Mouse (Mus musculus) spleen, adult 18-20 months (tissue): ENCODE data around the gene Ncf4.
"Not testable (repeated sequence)": the region's sequence is repeated elsewhere in the genome, so short reads cannot be mapped to it uniquely, and the experiment has no call there.

ENCODE experiments used
- DNase-seq, 2 experiments: peaks; one replicate each; pipeline ENCODE4 v3.0.0; 2022; ENCODE audit warnings: mixed read lengths in 2 of 2

Ncf4 gene

DNA sequence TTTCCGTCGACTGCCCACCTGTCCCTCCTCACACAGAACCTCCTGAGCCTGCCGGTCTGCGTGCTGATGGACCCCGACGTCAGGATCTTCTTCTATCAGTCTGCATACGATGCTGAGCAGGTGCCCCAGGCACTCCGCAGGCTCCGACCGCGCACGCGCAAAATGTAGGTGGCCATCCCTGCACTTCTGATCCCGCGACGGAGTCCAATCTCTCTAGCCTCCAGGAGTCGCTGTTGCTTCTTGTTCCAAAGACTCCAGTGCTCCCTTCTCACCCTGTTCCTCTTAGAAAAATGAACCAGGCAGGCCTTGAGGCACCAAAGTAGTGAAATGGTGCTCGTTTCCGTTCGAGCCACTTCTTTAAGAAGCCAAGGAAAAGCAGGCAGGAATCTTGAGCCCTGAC, 10.2 kb downstream of the Ncf4 start:
- no peak for DNase-seq

DNA sequence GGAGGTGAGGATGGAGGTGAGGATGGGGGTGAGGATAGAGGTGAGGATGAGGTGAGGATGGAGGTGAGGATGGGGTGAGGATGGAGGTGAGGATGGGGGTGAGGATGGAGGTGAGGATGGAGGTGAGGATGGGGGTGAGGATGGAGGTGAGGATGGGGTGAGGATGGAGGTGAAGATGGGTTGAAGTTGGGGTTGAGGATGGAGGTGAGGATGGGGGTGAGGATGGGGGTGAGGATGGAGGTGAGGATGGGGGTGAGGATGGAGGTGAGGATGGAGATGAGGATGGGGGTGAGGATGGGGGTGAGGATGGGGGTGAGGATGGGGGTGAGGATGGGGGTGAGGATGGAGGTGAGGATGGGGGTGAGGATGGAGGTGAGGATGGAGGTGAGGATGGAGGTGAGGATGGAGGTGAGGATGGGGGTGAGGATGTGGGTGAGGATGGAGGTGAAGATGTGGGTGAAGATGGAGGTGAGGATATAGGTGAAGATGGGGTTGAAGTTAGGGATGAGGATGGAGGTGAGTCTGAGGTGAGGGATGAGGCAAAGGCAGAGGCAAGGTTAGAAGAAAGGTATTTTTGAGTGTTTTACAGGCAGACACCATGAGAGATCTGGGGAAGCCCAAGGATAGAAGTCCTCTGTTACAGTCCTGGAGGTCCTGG, 12.1 kb downstream of the Ncf4 start:
- not testable (repeated sequence) for DNase-seq

DNA sequence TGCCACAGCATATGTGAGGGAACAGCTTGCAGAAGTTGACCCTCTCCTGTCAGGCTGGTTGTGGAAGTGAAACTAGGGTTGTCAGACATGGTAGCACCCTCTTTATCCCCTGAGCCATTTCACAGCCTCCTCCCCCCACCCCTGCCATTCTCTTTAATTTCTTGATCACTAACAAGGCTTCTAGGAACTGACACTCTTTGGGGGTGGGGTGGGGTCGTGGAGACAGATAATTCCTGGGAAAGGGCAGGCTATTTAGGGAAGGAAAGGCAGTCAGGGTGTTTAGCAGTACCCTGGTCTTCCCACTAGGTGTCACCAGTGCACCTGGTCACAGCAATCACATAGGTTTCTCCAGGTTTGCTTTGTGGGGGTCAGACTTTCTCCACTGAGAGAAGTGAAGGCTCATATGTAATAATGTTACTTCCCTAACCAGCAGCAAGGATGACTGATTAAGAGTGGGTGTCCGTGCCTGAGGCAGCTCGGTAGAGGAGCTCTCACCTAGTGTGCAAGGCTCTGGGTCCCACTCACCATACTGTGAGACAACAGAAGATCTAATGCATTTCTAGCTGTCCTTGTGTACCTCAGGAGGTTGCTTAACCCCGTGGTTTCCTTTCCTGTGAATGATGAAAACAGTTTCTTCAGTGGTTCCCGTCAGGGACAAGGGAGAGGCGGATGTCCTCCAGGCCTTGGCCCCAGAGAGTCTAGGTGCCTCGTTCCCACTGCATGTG, 12.9 kb downstream of the Ncf4 start:
- peak; percentile 40 to 59 for DNase-seq

DNA sequence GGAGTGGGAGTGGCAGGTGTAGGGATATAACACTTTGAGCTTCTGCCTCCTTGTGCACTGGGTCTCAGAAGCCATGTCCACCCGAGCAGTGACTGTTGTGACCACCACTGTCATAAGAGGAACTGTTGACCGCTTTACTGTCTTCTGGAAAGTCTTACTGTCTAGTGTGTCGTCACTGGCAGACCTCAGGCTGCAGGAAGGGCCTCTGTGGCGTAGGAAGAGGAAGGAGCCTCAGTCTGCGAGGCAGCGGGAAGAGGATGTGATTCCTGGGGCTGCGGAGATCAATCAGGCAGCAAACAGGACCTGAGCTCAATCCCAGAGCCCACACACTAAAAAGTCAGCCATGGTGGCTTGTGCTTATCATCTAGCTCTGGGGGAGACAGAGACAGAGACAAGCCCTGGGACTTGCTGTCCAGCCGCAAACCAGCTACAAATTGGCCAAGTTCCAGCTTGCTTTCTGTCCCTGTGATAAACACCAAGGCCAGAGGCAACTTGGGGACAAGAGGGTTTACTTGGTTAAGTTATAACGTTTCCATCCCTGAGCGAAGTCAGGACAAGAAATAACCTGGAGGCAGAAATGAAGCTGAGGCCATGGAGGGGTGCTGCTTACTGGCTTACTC, 13.8 kb downstream of the Ncf4 start:
- no peak for DNase-seq

DNA sequence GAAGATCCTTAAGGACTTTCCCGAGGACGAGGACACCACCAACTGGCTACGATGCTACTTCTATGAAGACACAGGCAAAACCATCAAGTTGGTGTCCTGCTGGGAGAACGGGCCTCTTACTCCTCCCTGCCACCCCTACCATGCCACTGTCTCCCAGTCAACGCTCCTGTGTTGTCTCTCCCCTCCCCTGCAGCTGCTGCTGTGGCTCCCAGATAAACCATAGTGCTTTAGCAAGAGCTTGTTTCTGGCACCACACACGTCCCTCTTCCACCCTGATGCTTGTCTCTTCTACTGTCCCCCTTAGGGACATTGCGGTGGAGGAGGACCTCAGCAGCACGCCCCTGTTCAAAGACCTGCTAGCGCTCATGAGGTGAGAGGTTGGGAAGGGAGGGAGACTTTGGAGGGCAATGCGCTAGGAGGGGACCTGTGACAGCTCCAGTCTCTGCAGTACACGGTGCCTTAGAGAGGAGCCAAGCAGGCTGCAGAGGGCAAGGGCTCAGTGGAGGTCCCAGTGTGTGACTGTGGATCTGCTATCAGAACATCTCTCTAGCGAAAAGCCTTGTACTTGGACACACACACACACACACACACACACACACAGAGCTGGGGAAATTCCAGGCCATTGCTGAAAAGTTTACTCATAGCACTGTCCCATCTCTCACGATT, 16.2 kb downstream of the Ncf4 start:
- no peak for DNase-seq

DNA sequence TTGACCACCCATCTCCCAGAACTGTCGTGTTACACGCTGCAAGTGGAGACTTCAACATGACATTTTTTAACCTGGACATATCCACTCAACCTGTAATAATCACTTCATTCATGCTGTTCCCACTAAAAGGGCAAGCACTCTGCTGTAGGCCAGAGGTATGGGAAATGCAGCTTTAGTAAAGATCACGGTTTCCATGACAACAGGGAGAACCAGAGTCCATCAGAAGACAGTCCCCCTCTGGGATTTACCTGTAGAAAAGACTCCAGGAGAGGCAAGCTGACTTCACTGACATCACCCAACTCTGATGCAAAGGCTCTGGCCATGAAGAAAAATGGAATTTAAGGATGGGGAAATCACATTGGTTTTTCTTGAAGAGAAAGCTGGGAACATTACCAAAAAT, 18.7 kb downstream of the Ncf4 start:
- no peak for DNase-seq

DNA sequence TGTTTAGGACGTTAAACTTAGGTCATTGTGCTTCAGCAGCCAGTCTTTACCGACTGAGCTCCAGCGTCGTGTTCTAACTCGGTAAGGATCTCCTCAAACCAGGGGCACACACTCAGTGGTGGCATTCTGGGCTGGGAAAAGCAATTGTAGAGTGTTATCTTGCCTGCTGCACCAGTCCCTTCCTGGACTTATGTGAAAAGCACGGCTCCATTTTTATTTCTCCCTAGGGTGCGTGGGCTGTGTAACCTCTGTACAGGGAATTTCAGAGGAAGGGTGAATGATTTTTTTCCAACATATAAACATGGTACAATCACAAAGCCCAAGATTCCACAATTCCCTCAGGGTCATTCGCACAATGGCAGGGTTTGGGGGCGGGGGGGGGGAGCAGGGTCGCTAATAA, 22.8 kb downstream of the Ncf4 start:
- DNase-seq: no peak

DNA sequence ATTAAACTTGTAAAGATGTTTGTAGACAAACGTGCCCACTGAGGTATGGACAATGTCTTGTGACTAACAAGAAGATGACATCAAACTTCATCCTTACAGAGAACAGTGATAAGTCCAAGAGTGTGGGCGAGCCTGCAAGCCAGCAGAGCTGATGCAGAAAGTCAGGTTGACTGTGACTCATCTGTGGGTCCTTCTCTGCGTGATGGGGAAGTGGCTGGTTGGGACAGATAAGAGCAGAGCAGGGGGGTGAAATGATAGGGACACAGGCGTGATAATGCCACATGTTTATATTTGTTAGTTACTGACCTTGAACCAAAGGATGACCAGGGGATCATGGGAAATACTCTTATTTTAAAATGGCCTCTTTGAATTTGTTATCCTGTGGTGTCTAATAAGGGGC, 23.3 kb downstream of the Ncf4 start:
- DNase-seq: no peak

DNA sequence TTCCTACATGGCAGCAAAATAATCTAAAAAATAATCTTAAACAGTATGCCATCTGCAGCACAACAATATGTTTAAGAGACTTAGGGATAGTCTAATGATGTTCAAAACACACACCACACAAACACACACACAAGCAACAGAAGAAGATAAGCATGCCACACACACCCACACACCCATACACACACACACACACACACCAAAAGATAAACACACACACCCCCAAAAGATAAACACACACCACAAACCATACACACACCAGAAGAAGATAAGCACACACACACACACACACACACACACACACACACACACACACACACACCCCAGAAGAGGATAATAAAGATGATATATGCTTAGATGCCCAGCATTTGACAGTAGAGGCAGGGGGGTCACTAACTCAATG, 26.6 kb downstream of the Ncf4 start:
- no peak for DNase-seq

DNA sequence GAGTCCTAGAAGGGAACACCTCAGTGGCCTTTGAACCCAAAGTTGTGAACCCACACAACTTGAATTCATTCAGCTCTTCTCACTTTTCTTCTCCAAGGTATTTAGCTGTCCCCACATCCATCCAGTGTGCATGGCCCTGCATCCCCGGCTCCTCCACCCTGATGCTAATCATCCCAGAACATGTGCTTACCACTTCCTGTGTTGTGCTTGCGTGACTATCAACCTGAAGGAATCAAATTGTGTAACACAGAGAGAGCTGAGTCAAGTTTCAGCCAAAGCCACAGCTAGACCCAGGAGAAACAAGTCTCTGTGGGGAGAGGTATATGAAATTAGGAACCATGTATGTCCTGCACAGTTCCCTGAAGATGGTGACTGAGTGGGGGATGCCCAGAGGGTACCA, 33.7 kb downstream of the Ncf4 start:
- no peak for DNase-seq

DNA sequence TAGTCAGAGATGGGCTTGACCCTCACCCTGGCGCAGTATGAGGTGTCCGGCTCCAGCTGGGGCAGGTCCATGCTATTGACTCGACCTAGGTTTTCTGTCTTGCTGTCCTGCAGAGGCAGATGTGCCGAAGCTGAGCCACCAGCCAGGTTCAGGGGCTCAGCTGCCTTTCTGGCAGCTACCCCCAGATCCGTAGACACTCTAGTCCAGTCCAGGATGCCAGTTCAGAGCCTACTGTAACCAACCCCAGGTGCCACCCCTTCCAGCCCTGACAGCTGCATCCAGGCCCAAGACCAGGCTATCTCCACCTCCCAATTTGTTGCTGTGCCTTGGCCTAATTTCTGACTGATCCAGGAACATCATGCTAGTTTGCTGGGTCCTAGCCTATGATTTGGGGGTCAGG, 43.3 kb downstream of the Ncf4 start:
- DNase-seq: no peak

DNA sequence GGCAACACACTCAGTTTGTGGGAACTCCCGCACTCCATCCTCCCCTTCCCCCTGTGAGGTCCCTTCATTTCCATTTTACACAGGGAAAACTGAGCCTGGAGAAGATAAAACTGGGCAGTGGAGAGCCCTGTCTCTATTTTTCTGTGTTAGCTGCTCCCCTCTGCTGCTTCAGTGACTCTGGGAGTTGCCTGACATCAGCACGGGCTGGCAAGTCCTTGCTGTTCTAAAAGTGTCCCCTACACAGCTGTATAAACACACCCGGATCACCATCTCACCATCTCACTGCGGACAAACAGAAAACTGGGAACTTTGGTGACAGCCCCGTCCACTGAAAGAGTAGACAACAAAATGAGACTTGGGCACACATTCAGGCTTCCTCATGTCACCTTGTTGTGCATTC, 45.2 kb downstream of the Ncf4 start:
- not testable (repeated sequence) for DNase-seq

DNA sequence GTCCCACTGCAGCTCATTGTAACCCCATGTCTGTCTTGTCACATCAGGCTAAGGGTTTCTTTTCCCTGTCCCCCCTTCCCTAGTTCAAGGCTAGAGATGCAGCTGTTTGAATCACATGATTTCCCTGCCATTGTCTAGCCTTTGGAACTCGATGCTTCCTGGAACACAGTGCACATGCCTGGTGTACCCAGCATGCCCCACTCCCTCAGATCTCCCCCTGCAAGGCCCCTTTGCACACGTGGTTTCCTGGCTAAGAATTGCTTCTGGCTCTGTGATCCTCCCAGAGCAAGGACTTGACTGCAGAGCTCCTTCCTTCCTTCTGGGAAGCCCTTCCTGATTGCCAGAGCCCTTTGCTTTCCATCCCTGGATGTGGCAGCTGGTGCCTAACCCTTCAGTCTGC, 48.6 kb downstream of the Ncf4 start:
- DNase-seq: not testable (repeated sequence)

DNA sequence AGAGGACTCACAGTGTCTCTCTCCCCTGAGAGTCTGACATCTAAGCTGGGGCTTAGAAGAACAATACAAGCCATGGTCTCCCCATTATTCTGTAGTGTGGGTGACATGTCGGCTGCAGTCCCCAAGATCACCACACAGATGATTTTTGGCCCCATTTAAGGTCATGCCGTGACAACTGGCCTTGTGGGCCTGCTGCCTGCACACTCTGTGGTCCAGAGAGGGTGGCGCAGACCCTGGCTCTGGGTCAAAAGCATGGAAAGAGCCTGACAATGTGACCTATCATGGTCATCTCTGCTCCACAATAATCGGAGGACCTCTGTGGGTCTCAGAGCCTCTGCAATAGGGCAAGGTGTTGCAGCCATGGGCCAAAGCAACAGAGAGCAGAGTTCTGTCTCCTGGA, 49.1 kb downstream of the Ncf4 start:
- no peak for DNase-seq

DNA sequence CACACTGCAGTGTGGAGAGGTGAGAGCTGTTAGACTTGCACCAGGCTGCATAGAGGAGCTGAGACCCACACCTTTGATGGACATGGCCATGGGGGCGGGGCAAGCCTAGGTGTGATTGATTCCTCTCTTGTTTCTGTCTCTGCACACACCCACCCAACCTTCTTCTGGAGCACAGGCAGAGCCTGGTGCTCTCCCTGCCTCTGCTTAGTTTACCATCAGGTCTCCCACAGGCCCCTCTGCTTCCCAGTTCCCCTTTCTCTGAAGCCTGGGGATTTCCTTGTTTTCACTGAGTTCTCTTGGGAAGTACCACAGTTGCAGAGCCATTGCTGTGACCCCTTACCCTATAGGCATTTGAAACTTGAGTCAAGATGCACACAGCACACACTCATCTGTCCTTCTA, 54.0 kb downstream of the Ncf4 start:
- DNase-seq: no peak

DNA sequence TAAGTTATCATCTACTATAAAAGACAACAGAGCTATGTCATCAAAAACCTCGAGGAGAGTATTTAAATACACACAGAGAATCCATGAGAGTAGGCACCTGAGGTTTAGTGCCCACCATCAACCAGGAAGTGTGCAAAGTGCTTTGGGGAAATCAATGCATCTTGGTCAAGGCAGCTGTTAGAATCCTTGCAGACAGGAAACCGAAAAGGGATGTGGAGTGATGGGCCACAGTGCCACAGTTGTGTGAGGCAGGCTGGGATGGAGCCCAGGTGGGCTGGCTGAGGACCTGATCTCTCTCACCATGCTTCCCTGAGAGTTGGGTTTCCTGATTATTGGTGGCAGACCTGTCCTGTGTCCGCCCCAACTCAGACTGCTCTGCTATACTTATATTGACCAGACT, 55.0 kb downstream of the Ncf4 start:
- no peak for DNase-seq

DNA sequence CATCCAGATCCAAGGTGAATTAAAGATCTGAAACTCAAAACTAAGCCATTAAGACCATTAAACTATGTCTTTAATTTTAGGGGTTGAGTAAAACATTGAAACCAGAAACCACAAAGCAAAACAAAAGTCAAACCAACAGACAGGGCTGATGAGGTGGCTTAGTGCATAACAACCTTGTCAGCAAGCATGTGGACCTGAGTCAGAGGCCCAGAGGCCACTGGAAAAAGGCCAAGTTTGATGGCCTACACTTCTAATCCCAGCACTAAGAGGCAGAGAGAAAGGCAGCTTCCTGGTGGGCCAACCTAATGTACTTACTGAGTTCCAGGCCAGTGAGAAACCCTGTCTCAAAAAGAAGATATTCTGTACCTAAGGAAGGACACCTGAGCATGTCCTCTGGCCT, 56.2 kb downstream of the Ncf4 start:
- no peak for DNase-seq

DNA sequence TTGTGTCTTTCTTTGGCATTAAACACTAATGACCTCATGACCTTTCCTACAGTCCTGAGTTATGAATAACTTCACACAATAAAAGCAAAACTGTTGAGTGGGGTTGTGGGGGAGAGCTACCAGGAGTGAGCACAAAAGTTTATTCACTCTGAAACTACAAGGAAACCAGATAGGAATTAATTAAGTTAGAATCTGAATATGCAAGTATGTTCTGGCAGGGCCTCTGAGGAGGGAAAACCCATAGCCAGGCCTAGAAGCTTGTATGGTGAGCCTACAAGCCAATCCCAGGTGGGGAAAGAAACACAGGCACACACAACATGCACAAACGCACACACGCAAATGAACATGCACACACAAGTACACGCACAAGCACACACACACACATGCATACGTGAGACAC, 58.1 kb downstream of the Ncf4 start:
- no peak for DNase-seq

DNA sequence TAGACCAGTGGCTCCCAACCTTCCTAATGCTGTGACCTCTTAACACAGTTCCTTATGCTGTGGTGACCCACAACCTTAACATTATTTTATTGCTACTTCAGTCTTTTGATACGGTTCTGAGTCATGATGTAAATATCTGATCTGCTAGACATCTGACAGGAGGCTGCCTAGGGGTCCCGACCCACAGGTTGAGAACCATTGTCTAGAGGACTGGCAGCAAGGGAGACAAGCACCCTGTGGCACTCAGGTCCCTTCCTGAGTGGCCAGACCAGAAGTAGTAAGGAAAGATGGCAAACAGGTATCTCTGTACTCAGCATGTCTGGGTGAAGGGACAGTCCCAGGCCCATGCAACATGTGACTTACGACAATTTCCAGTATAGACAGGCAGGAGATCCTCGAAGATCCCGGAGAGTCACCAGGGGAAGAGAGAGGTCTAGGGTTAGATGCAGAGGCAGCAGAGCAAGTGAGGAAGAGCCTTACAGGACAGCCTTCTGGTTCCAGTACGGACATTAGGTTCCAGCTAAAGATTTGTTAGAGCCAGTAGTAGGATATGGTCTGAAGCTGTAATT, 59.1 kb downstream of the Ncf4 start:
- DNase-seq: no peak

DNA sequence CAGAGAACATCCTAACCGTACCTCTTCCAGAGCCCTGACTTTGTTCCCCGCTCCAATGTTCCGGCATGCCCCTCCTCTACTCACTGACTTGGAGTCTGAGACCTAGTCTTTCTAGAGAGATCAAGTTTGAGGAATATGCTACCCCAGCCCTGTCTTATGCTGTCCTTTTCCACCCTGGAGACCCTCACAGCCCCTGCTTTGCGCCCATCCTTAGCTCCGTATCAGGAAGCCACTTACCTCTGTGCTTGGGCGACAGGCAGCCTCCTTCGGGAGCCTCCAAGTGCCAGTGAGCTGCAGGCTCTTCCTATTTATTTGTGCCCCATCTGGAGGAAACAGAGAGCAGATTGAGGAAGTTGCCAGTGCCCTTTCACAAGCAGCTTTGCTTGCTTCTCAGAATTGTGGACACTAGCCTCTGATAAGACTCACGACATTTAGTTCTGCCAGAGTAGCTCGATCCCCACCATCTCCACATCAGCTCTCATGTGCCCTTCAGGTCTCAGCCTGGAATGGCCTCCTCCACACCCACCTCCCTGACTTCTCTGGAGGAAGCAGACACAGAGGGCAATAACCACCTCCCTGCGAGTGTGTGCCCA, 60.8 kb downstream of the Ncf4 start, which contains the start of gene Csf2rb2:
Gene Csf2rb2 (minus strand): TSS at position 381 of the 593 bp plus-strand sequence.
- DNase-seq: no peak

DNA sequence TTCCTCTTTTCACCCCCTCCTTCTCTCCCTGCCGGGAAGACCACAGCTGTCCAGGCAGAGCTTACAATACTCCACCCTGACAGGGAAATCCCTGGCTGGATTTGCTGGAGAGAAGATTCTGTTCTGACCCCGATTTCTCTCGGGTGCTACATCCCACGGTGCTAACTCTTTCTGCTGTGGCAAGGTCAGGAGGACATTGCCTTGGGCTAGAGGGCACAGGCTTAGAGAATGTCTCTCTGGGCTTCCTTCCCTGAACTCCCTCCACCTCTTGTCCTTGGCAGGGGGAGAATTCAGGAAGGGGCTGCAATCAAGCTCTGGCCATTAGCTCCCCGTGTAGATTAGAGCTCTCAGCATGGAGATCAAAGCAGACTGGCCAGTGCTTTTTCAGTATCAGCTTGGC, 65.3 kb downstream of the Ncf4 start:
- no peak for DNase-seq

DNA sequence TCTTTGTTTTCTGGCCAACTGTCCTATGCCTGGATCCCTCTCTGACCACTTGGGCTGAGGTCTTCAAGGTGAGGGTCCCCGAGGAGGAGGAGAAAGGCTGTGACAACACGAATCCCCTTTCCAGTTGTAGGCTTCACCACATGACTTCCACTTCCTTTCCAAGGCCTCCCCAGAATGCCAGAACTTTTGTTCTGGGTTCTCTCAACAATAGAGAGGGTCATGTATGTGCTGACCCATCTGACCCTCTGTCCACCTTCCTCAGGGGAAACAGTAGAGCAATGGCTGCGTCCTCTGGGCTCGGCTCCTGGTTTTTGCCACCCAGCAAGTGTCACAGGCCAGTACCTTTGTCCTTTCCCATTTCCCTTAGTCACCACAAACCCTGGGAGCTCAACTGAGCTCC, 66.4 kb downstream of the Ncf4 start:
- no peak for DNase-seq
